Mouse (Mus musculus) mesoderm, embryonic 11.5 days (tissue): ENCODE measurements around the gene Paxip1.

Experiments
- DNase-seq: peaks from one replicate; pipeline ENCODE4 v3.0.0-alpha.2; 2012; ENCODE audit warnings: low read depth, low spot score

Gene Paxip1

DNA sequence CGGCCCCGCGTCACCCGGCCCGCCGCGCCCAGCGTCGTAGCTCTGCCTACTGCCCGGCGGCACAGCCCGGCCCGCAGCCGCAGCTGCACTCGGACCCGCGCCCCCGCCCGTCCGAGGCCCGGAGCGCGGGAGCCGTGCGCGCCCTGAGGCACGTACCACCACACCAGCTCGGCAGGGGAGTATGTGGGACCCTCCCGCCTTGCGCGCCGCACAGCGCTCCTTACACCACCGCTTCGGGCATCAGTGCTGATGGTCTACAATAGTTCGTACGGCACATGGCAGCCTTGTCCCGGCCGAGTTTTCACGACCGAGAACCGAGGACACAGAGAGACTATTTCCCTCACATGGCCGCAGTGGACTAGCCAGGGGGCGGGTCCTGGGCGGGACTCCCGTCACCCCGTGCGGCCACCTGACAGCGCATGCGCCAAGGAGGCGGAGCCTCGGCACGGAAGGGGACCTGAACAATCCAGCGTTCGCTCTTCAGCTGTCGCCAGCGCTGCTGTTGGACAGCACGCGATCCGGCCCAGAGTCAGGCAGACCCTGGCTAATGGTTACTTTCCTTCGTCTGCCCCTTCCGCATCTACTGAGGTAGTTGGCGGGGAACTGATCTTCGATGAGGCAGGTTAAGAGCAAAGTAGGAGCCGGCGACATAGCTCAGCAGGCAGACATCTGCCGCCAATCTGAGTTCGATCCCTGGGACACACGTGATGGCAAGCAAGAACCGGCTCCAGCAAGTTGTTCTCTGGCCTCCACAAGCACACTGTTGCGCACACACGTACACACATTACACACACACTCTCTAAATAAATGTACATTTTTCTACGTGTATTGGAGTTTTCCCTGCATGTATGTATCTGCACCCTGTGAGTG, at the start of gene Paxip1:
Gene Paxip1 (minus strand): TSS at position 389 of the 870 bp plus-strand sequence.
- DNase-seq = peak; percentile 98

DNA sequence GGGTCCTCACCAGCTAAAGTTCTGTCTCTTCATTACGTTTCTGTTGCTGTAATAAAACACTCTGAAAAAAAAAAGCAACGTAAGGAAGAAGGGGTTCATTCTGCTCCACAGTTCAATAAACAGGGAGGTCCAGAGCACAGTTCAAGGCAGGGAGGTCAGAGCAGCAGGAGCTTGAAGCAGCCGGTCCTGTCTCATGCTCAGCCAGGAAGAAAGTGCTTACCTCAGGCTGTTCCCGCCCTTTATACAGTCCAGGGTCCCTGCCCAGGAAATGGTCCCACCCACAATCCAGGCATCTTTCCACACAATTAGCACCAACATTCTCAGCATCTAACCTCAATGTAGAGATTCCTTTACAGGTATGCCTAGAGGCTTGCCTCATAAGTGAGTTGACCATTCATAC, 46.6 kb upstream of the Paxip1 start:
- DNase-seq = no peak

DNA sequence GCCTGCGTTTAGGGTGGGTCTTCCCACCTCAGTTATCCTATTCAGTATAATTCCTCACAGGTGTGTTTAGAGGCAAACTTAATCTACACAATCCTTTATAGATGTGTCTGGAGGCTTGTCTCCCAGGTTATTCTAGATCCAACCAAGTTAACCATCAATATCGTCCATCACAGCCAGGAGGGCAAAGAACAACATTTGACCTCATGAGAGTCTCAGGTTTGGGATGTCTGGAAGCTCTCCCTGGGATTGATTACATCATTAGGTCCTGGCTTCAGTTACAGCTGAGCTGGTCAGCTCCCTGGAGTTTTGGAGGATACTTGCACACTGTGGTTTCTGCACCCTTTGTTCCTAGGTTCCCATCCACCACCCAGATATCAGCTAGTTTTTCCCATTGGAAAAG, 43.6 kb upstream of the Paxip1 start:
- no peak for DNase-seq

DNA sequence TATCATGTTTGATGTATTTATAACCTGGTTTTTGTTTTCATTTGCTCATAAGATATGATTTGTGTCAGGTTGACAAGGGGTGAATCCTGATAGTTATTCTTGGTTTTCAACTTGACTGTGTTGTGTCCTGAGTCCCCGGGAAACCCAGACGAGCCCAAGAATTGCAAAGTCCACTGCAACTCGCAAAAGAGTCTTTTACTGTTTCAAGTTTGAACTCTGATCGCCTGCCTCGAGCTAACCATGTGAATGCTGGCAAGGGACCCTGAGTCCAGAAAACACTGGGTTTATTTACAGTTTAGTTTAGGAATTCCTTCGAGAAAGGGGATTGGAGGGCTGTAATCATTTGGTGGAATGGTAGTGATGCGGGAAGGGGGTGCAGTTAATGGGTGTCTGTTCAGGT, 36.5 kb upstream of the Paxip1 start:
- DNase-seq = no peak

DNA sequence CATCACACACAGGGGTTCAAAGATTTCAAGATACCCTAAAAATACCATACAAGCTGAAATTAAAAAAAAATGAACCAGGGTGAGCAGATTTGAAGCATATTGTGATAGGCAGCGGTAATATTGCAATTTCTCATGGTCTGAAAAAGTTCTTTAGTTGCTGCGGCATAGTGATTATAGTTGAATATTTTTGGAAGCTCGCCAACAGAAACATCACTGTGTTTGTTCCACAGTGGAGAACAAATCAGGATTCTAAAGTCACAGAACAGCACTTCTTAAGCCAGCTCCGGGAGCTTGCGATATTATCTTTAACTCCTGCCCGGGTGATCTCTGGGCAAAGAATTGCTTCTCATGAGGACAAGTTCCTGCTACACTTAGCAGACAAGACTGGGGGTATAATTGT, 29.7 kb upstream of the Paxip1 start:
- no peak for DNase-seq

DNA sequence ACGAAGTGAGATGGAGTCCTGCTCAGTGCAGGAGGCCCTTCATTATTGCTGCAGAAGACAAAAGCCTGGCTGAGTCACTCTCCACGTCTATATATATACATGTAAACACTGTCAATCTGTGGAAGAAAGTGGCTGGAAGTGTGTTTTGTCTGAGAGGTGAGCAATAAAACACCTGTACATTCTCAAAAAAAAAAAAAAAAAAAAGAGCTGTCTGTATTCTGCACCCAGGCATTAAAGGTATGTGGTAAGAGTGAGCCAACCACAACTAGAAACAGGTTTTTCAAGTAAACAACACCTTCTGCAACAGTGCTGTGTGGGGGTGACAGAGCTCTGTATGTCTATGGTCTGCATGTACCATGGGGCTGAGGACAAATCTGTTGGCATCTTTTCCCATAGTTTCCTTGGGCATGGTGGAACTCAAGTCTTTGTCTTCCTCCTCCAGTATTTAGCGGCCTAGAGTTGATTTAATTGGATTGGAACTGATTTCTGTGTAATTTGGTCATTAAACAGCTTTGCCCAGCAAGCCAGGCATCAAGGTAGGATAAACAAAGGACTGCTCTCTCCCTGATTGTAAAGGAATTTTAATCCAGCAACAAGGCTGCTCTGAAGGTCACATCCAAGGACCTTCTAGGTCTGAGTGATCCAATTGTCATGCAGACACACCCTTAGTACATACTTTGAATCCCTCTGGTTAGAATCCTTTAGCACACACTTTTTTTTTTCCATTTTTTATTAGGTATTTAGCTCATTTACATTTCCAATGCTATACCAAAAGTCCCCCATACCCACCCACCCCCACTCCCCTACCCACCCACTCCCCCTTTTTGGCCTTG, 27.6 kb upstream of the Paxip1 start:
- no peak for DNase-seq

DNA sequence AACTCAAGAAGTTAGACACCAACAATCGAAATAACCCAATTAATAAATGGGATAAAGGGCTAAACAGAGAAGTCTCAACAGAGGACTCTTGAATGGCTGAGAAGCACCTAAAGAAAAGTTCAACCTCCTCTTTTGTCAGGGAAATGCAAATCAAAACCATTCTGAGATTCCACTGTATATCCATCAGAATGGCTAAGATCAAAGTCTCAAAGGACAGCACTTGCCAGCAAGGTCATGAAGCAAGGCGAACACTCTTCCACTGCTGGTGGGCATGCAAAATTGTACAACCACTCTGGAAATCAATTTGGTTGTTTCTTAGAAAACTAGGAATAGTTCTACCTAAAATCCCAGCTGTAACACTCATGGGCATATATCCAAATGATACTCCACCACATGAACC, 22.8 kb upstream of the Paxip1 start:
- no peak for DNase-seq

DNA sequence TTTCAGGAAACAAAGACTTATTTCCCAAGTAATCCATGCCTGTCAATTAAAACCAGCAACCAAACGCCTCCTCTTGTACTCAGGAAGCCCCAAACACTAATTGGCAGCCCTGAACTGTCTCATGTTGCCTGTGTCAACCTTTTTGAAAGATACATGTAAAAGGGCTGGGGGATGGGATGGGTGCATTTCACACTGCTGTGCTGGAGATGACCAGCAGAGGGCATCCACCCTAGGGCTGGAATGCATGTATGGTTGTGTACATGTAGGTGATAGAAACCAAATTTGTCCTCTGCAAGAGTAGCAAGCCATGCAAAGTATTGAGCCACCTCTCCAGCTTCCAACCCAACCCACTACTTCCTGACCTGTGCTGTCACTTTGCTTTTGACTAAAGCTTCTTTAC, 2.4 kb upstream of the Paxip1 start:
- peak; percentile 68 for DNase-seq

DNA sequence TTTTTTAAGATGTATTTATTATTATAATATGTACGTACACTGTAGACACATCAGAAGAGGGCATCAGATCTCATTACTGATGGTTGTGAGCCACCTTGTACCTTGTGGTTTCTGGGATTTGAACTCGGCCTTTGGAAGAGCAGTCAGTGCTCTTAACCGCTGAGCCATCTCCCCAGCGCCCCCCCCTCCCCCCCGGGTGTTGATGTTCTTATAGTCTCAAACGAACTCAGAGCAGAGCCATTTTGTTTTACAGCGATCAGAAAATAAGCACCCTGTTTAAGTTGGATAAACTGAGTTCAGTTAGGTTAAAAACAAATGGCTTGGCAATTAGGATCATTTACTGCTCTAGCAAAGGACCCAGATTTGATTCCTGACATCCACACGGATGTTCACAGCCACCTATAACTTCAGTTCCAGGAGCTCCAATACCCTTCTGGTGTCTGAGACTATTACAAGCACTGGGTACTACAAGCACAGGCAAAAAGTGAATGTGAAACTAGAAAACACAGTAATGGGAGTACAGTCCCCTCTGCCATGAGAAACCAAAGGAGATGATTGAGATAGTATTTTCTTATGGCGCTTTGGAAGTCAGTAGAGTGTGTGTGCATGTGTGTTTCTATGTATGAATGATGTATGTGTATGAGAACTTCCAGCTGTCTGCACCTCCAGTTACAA, 1.2 kb upstream of the Paxip1 start:
- no peak for DNase-seq

DNA sequence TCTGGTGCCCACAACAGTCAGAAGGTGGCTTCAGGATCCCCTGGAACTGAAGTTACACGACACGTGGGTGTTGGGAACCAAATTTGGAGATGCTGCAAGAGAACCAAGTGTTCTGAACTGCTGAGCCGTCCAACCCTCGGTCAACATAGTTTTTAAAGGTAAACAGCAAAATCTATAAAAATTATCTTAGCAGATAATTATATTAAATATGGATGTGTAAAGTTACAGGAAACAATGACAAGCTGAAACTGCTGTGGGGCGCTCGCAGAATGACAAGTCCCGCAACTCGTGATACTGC, 631 bp upstream of the Paxip1 start:
- no peak for DNase-seq

DNA sequence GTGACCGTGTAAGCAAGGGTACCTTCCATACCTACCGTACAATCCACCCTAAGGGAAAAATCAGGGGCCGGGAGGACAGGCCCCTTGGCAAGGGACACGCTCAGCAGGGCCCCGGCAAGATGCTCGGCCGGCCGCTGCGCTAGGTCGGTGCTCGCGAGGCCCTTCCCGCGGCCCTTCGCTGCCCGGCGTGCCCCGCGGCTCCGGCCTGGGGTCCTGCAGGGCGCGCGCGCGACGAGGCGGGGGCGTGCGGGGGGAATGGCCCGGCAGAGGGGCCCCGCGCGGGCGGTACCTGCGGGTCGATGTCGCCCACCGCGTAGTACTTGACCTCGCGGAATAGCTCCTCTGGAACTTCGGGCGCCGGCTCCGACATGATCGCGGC, 592 bp downstream of the Paxip1 start:
- DNase-seq = no peak

DNA sequence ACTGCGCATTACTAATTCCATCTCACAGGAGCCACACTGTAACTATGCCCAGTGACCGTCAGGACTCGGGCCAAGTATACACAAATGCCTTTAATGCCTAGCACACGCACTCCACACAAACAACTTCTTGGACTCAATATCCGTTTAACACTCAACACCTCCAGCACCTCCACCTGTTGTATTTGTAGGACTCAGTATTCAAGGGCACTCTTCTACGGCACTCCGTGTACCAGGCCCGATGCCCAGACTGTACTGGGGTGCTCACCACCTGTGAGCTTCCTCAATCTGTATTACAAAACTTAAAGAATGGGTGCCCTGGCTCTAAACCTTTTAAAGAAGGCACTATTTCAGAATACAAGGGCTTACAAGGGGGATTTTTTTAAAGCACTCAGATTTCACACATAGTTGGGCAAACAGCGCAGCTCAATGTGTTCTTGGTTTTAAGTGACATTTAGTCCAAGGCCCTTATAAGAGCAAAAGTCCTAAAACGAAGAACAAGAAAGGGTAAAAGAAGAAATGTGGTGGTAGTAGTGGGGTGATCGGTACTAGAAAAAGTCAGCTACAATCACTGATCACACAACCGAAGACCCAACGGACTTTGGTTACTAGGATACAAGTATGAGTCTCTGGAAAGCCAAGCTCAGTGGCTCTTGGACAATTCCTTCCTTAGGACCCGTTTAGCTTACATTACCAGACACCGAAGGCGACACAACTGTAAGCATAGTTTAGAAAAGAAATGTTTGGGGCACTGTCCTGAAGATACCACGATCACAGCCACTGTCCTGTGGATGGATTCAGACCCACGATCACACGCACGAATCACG, 1.2 kb downstream of the Paxip1 start:
- DNase-seq = peak; percentile 4

DNA sequence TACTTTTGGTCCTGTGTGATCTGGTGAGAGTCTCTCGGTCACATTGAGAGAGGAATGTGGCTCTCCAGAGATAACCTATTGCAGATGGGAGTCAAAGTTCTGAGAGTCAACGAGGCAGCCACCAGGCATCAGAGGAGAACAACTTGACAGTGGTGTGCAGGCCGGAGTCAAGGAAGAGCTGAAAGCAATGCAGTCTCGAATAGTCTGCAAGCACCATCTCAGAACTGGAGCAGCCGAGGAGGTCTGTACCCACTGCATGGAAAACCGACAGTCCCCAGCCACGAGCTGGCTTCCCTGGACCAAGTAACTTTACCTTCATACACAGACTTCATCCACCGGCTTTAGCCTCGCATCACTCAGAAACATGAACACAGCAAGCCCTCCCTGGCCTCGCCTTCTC, 1.9 kb downstream of the Paxip1 start:
- DNase-seq = no peak

DNA sequence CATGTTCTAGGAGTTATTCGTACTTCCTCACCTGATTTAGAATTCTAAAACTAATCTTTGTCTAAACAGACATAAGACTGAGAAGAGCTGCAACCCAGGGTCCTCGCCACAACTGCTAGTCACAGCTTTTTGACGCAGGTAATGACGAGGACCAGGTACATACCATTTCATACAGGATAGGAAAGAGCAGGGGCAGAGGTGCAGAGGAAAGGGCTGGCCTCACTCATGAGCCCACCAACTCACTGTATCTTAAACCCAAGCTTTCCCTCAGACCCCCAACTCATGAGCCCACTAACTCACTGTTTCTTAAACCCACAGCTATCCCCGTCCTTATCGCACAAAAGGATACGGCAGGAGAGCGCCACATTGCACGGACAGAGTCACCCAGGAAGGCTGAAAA, 8.1 kb downstream of the Paxip1 start:
- DNase-seq = no peak

DNA sequence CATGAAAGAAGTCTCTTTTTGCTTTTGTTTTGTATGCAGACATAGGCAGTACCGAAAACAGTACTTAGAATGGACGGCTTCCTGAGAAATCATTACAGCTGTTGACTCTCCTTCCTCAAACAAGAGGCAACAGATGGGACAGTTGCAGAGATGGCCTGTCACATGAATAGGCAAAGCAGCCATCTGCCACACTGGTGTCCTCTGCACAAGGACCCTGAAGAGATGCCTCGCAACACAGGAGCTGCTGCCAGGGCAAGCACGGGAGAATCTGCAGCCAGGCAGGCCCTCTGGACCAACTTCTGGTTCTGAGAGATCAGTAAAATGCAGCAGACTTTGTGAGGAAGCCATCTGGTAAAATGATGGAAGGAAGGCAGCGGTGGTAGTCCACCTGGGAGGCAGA, 23.5 kb downstream of the Paxip1 start:
- peak; percentile 37 for DNase-seq

DNA sequence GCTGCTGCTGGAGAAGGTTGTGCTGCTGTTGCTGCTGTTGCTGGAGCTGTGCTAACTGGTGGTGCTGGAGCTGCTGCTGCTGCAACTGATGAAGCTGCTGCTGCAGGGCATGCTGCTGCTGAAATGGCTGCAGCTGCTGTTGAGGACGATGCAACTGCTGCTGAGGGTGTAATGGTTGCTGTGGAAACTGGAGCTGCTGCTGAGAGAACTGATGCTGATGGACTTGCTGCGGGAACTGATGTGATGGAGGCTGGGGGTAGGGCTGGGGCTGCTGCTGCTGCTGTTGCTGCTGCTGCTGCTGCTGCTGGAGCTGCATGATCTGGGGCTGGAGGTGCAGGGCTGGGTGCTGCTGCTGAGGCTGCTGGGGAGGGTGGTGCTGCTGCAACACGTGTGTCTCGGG, 25.7 kb downstream of the Paxip1 start:
- DNase-seq = no peak

DNA sequence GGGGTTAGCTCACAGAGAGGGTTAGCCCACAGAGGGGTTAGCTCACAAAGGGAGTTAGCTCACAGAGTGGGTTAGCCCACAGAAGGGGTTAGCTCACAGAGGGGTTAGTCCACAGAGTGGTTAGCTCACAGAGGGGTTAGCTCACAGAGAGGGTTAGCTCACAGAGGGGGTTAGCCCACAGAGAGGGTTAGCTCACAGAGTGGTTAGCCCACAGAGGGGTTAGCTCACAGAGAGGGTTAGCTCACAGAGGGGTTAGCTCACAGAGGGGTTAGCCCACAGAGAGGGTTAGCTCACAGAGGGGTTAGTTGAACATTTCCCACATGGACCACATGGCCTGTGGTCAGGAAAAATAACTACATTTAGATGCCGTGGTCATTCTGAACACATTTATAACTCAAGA, 46.5 kb downstream of the Paxip1 start:
- DNase-seq = no peak

DNA sequence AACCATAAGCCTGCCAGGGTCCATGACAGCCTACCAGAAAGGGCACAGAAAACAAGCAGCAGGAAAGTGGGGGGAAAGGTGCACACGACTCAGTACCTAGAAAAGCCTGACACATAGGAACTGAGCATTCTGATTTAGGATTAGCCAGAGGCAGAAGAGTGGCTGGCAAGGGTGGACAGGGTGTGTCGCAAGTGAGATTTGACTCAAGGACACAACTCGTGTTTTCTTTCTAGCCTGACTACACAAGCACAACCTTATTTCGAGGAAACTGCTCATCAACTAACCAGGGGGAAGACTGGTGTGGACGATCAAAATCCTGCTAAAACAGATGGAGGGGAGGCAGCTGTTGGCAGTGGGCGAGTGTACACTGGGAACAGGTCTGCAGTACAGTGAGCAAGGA, 52.3 kb downstream of the Paxip1 start:
- no peak for DNase-seq

DNA sequence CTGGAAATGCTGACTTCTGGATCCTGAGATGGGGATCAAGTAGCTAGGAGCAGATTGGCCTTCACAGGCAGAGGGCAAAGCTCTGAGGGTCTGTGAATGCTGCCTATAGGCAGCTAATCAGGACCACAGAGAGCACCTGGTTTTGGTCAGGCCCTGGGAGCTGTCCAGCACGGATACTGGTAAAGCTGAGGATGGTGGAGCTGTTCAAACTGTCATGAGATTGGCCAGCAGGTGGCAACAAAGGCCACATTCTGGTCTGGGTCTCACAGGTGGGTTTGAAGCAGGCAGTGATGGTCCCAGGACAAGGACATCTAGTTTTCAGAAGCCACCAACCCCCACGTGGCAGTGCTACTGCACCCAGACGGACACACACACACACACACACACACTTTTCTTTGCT, 54.3 kb downstream of the Paxip1 start:
- DNase-seq = peak; percentile 85

DNA sequence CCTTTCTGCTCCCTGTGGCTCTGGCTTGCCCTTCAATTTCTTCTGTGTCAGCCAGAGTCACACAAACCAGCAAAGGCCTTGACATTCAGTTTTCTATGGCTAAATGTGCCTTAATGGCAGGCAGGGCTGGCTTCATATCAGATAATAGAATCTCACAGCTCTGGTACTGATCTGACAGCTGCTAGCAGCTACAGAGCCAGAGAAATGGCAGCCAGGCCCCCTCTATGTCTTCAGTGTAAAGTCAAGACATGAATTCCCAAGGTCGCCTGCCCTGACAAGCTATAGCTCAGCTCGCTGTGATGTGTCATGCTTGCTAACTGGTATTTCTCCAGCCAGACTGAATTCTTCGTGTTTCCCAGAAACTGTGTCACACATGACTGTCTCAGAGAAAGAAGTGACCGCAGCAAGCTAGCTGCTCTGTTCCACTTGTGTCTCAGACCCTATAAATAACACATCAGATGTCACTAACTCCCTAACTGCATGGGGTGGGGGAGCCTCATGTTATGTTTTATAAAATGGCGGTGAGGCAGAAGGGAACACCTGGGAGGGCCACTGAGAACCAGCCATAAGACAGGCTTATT, 59.1 kb downstream of the Paxip1 start:
- no peak for DNase-seq

DNA sequence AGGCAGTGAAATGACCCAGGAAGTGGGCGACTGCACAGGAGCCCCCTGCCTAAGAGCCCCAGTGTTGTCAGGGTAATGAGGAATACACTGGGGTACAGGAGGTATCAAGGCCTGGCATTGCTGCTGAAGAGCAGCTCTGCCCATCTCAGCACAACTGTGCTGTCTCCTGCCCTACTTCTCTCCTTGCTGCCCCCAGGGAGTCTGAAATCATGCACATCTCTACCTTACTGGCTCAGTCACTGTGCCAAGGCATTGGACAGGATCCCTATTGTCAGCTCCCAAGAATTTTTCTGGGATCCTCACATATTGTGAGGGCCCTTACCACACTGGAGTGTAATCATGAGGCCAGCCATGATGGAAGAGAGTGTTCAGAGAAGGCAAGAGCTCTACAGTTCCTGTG, 60.1 kb downstream of the Paxip1 start:
- DNase-seq = no peak
